Mouse (Mus musculus): ENCODE measurements around the gene Lefty1. TPM values are rescaled to one million over a fixed set of nuclear protein-coding genes. Genes with fewer than 3 reads are reported as not detected.

The Lefty1 gene
- polyA plus RNA-seq, 1 experiment from 2014 or later, result 0.23 TPM

DNA sequence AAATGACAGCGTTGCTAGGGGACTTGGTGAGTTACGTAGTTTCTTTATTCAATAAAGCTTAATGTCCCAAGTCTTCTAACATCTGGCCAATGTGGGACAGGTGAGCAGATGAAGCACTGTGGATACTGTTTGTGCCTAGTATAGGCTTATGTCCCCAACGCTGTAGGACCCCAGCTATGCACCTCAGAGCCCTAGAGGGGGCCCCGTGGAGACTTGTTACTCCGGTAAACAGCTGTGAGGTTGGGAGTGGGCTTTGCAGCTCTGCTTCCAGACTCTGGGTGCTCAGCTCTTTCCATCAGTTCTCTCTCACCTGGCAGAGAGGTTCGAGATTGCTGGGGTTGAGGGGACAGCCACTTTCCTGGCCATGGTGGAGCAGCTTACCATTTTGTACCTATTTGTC, 29.5 kb upstream of the Lefty1 start:
- Histone ChIP-seq H3K4me3 (peak overlapping the region; percentile 85), H3K4me1 (replicated peaks) (peaks cover 25% of the 10 kb centered on the region), H3K27me3 (no peaks in the 10 kb centered on the region), H3K36me3 (peaks cover 34% of the 10 kb centered on the region), H3K27ac (no peak overlapping the region), H3K4me2 (peak overlapping the region; percentile 95), H3K9ac (peak overlapping the region; percentile 94), H3K9me3 (no peaks in the 10 kb centered on the region)
- ATAC-seq (ENCODE audit: low FRiP score), result no peak
- 70% methylated on average over 6 of the region's 6 CpGs for WGBS

- H3K9me3 ChIP-seq, result no peaks in the 10 kb centered on the region
- H3K27ac ChIP-seq, result no peak overlapping the region
- H3K36me3 ChIP-seq, result peaks cover 34% of the 10 kb centered on the region
- H3K27me3 ChIP-seq, result no peaks in the 10 kb centered on the region
- H3K9ac ChIP-seq, result peak overlapping the region; percentile 94; the same call in 1 of the 2 replicates
- ATAC-seq (ENCODE audit: low FRiP score), result no peak
- 96% methylated on average over 17 of the region's 17 CpGs for WGBS
- H3K4me1 ChIP-seq (replicated peaks), result peaks cover 25% of the 10 kb centered on the region
- peak overlapping the region; percentile 85; the same call in 1 of the 2 replicates for H3K4me3 ChIP-seq
- peak overlapping the region; percentile 95 for H3K4me2 ChIP-seq
Measured at GRCm38 (mm10) chr1:180905876-180906275, 28.9 kb upstream of the Lefty1 start.

GRCm38 (mm10) chr1:180906461-180907147, 28.2 kb upstream of the Lefty1 start:
- Histone ChIP-seq H3K4me3 (0 out of 2 replicates have a peak overlapping the region, but pooled peaks have one; percentile 85), H3K27ac (no peak overlapping the region), H3K9ac (no peak overlapping the region), H3K27me3 (no peaks in the 10 kb centered on the region), H3K4me1 (replicated peaks) (peaks cover 28% of the 10 kb centered on the region), H3K4me2 (no peak overlapping the region), H3K9me3 (no peaks in the 10 kb centered on the region), H3K36me3 (peaks cover 34% of the 10 kb centered on the region)
- 97% methylated on average over 24 of the region's 24 CpGs for WGBS
- ATAC-seq (ENCODE audit: low FRiP score), result no peak

DNA sequence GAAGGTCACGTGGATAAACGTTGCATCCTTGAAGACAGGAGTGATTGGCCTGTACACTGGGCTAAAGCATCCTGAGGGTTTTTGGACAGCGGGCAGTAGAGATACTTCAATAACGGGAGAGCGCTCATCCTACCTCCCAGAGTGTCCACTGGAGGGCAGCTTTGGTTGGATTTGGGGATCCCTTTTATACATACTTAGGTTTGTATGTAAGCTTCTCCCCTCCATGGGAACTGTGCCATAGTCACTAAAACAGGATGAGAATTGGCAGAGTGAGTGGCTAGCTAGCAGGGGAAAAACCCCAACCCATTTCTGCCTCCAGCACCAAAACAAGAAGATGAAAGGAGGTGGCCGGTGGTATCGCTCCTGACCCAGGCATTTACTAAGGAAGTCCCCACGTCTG, 23.7 kb upstream of the Lefty1 start:
- H3K9me3 ChIP-seq, result no peaks in the 10 kb centered on the region
- ATAC-seq (ENCODE audit: low FRiP score), result no peak
- H3K9ac ChIP-seq, result no peak overlapping the region
- no peak overlapping the region for H3K4me3 ChIP-seq
- 52% methylated on average over 8 of the region's 8 CpGs for WGBS
- no peaks in the 10 kb centered on the region for H3K27me3 ChIP-seq
- H3K27ac ChIP-seq, result no peak overlapping the region
- H3K36me3 ChIP-seq, result peaks cover 30% of the 10 kb centered on the region
- H3K4me2 ChIP-seq, result no peak overlapping the region
- H3K4me1 ChIP-seq (replicated peaks), result peaks cover 9% of the 10 kb centered on the region

GRCm38 (mm10) chr1:180911653-180912287, 23.1 kb upstream of the Lefty1 start:
- Histone ChIP-seq H3K9ac (no peak overlapping the region), H3K4me1 (replicated peaks) (0 out of 2 replicates have a peak, but pooled peaks cover 3% of the 10 kb centered on the region), H3K9me3 (no peaks in the 10 kb centered on the region), H3K4me2 (no peak overlapping the region), H3K27me3 (no peaks in the 10 kb centered on the region), H3K36me3 (peaks cover 24% of the 10 kb centered on the region), H3K4me3 (no peak overlapping the region), H3K27ac (no peak overlapping the region)
- no peak for ATAC-seq (ENCODE audit: low FRiP score)
- WGBS, result 64% methylated on average over 20 of the region's 20 CpGs

- Histone ChIP-seq H3K9ac (no peak overlapping the region), H3K9me3 (no peaks in the 10 kb centered on the region), H3K4me1 (replicated peaks) (0 out of 2 replicates have a peak, but pooled peaks cover 3% of the 10 kb centered on the region), H3K27me3 (no peaks in the 10 kb centered on the region), H3K36me3 (peaks cover 14% of the 10 kb centered on the region), H3K4me2 (no peak overlapping the region), H3K27ac (no peak overlapping the region), H3K4me3 (no peak overlapping the region)
- 85% methylated on average over 5 of the region's 5 CpGs for WGBS
- ATAC-seq (ENCODE audit: low FRiP score), result no peak
Measured at GRCm38 (mm10) chr1:180912792-180913191, 22.0 kb upstream of the Lefty1 start.

GRCm38 (mm10) chr1:180913797-180914196, 21.0 kb upstream of the Lefty1 start:
- WGBS, result 66% methylated on average over 4 of the region's 4 CpGs
- Histone ChIP-seq H3K27me3 (no peaks in the 10 kb centered on the region), H3K4me1 (replicated peaks) (0 out of 2 replicates have a peak, but pooled peaks cover 3% of the 10 kb centered on the region), H3K36me3 (peaks cover 4% of the 10 kb centered on the region; the same call in 1 of the 2 replicates), H3K9me3 (no peaks in the 10 kb centered on the region), H3K9ac (no peak overlapping the region), H3K4me3 (no peak overlapping the region), H3K4me2 (no peak overlapping the region), H3K27ac (no peak overlapping the region)
- no peak for ATAC-seq (ENCODE audit: low FRiP score)

- no peak overlapping the region for H3K4me3 ChIP-seq
- 0 out of 2 replicates have a peak, but pooled peaks cover 3% of the 10 kb centered on the region for H3K4me1 ChIP-seq (replicated peaks)
- H3K36me3 ChIP-seq, result no peaks in the 10 kb centered on the region
- H3K9ac ChIP-seq, result no peak overlapping the region
- no peak overlapping the region for H3K4me2 ChIP-seq
- no peak for ATAC-seq (ENCODE audit: low FRiP score)
- H3K27ac ChIP-seq, result no peak overlapping the region
- no peaks in the 10 kb centered on the region for H3K27me3 ChIP-seq
- WGBS, result 88% methylated on average over 11 of the region's 11 CpGs
- H3K9me3 ChIP-seq, result no peaks in the 10 kb centered on the region
Measured at GRCm38 (mm10) chr1:180916425-180916824, 18.4 kb upstream of the Lefty1 start.

DNA sequence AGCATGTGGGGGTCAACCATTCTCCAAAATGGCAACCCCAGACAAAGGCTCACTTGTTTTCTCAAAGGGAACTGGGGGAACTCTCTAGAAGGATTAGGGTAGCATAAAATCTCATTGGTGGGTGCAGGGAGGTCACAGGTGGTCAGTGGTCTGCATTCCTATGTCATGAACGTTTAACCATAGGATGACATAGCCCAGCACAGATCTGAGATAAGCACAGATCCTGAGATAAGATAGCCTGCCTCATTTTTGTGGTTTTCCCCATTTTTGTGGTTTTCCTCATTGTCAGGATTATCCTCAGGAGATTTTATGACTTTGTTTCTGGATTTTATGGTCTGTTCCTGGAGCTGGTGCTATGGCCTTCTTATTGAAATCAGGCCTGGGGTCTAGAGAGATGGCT, 17.8 kb upstream of the Lefty1 start:
- Histone ChIP-seq H3K9ac (no peak overlapping the region), H3K27me3 (no peaks in the 10 kb centered on the region), H3K4me3 (no peak overlapping the region), H3K4me1 (replicated peaks) (no peaks in the 10 kb centered on the region), H3K4me2 (no peak overlapping the region), H3K9me3 (no peaks in the 10 kb centered on the region), H3K36me3 (no peaks in the 10 kb centered on the region), H3K27ac (no peak overlapping the region)
- no peak for ATAC-seq (ENCODE audit: low FRiP score)
- WGBS, result 70% methylated on average over 1 of the region's 1 CpGs

DNA sequence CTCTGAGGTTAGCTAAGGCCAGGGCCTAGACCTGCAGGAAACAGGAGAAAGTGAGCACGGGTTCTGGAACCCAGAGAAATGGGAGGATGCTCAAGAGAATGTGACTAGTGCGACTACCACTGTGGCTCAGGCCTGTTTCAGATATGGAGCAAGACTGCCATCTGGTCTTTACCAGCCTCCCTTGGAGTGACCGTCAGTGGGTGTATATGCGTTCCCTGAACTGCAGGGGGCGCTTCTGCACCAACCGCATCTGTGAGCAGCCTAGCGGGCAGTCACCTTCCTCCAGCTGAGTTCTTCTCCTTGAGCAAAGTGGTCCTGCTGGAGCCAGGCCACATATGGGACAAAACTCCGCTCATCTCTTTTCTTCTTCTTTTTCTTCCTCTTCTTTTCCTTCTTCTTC, 15.1 kb upstream of the Lefty1 start:
- Histone ChIP-seq H3K36me3 (no peaks in the 10 kb centered on the region), H3K4me2 (no peak overlapping the region), H3K27ac (no peak overlapping the region), H3K9ac (no peak overlapping the region), H3K9me3 (no peaks in the 10 kb centered on the region), H3K4me3 (no peak overlapping the region), H3K4me1 (replicated peaks) (no peaks in the 10 kb centered on the region), H3K27me3 (no peaks in the 10 kb centered on the region)
- 31% methylated on average over 8 of the region's 8 CpGs for WGBS
- no peak for ATAC-seq (ENCODE audit: low FRiP score)

DNA sequence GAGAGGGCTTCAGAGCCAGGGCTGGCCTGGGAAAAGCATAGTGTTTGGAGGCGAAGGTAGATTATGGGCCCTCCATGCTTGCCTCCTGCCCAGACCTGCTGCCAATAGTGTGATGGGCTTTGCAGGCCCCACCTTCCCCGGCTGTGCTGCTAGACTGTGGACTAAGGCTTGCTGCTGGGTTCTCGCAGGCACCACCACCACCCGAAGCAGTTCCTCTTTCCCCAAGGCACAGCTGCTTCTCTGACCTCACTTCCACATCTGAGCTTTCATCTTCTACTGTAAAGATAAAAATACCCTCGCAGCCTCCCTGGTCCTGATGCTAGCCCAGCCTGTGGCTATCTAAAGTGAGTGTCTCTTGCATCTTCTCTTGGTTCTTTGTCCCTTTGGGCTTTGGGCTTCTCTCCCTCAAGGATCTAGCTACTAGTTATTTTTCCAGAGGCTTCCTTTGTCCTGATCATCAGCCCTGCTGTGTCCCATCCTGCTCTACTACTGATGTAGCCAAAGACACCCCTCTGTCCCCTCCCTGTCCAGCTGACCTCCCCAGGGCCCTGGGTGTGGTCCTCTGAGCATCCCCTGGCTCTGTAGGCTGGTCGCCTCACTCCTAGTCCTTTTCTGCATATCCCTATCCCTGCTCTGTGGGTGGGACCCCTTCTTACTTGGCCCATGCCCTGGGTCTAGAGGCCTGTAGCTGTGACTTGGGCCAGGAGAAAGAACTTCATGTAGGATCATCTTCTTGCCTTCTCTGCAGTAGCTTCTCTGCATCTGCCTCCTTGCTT, 12.4 kb upstream of the Lefty1 start:
- Histone ChIP-seq H3K4me3 (no peak overlapping the region), H3K36me3 (no peaks in the 10 kb centered on the region), H3K9ac (no peak overlapping the region), H3K27ac (no peak overlapping the region), H3K9me3 (no peaks in the 10 kb centered on the region), H3K4me1 (replicated peaks) (no peaks in the 10 kb centered on the region), H3K4me2 (no peak overlapping the region), H3K27me3 (no peaks in the 10 kb centered on the region)
- WGBS, result 80% methylated on average over 6 of the region's 6 CpGs
- no peak for ATAC-seq (ENCODE audit: low FRiP score)

- Histone ChIP-seq H3K4me3 (no peak overlapping the region), H3K36me3 (no peaks in the 10 kb centered on the region), H3K27ac (no peak overlapping the region), H3K4me1 (replicated peaks) (no peaks in the 10 kb centered on the region), H3K27me3 (no peaks in the 10 kb centered on the region), H3K9ac (no peak overlapping the region), H3K9me3 (no peaks in the 10 kb centered on the region), H3K4me2 (no peak overlapping the region)
- no peak for ATAC-seq (ENCODE audit: low FRiP score)
- 36% methylated on average over 2 of the region's 2 CpGs for WGBS
Measured at GRCm38 (mm10) chr1:180924737-180925136, 10.1 kb upstream of the Lefty1 start.
